Mouse (Mus musculus) midbrain, embryonic 15.5 days (tissue): ENCODE measurements at regions not wholly inside any gene's neighbourhood (a gene's known extent, or its start where the extent isn't known, plus 50 kb on each side); places are given as distances from the start of the nearest gene placed in this dataset.

Experiments used
- ATAC-seq: fragments of 200-750 bp; cut with Nextera tagmentation; replicated peaks from 2 replicates; pipeline ENCODE4 v1.8.0; 2017; ENCODE audit warnings: moderate TSS enrichment
- H3K27ac ChIP-seq: fragments of 300-500 bp; sonication (generic); 2 replicates; pipeline ENCODE4 v1.5.1; 2015; ENCODE audit warnings: mild to moderate bottlenecking, inconsistent platforms
- H3K27me3 ChIP-seq: fragments of 300-500 bp; sonication (generic); replicated peaks from 2 replicates; pipeline ENCODE4 v1.6.1; 2015; ENCODE audit warnings: inconsistent platforms
- H3K36me3 ChIP-seq: fragments of 300-500 bp; sonication (generic); replicated peaks from 2 replicates; pipeline ENCODE4 v1.6.1; 2015; ENCODE audit warnings: inconsistent platforms
- H3K4me1 ChIP-seq: fragments of 300-500 bp; sonication (generic); 2 replicates; pipeline ENCODE4 v1.6.1; 2015; ENCODE audit warnings: inconsistent platforms
- H3K4me2 ChIP-seq: fragments of 300-500 bp; sonication (generic); 2 replicates; pipeline ENCODE4 v1.6.1; 2015; ENCODE audit warnings: inconsistent platforms, mild to moderate bottlenecking, moderate library complexity
- H3K4me3 ChIP-seq: fragments of 300-500 bp; sonication (generic); 2 replicates; pipeline ENCODE4 v1.5.1; 2015; ENCODE audit warnings: mild to moderate bottlenecking, inconsistent platforms
- H3K9ac ChIP-seq: fragments of 300-500 bp; sonication (generic); 2 replicates; pipeline ENCODE4 v1.6.1; 2015; ENCODE audit warnings: mild to moderate bottlenecking, inconsistent platforms
- H3K9me3 ChIP-seq: fragments of 300-500 bp; sonication (generic); 2 replicates; pipeline ENCODE4 v1.6.1; 2016; ENCODE audit warnings: inconsistent platforms
- WGBS: fragments of 180-500 bp; shearing (Covaris S2); methylation state at CpG from one replicate; pipeline ENCODE4 v1.1.7; 2015; ENCODE audit warnings: mixed read lengths; 5-methylcytosine and 5-hydroxymethylcytosine counted together

GRCm38 (mm10) chr17:15180223-15180860 lies 139.0 kb upstream of the Gm3448 start:
- Histone ChIP-seq H3K27me3 (no peaks in the 10 kb centered on the region; the same call in 1 of the 2 replicates), H3K9ac (peak overlapping the region; percentile 13; the same call in 1 of the 2 replicates), H3K36me3 (no peaks in the 10 kb centered on the region), H3K4me2 (no peak overlapping the region), H3K27ac (no peak overlapping the region), H3K4me1 (peaks cover 25% of the 10 kb centered on the region), H3K4me3 (no peak overlapping the region), H3K9me3 (no peaks in the 10 kb centered on the region)
- WGBS: 20% methylated on average over 10 of the region's 10 CpGs
- ATAC-seq: no peak; the same call in 1 of the 2 replicates

DNA sequence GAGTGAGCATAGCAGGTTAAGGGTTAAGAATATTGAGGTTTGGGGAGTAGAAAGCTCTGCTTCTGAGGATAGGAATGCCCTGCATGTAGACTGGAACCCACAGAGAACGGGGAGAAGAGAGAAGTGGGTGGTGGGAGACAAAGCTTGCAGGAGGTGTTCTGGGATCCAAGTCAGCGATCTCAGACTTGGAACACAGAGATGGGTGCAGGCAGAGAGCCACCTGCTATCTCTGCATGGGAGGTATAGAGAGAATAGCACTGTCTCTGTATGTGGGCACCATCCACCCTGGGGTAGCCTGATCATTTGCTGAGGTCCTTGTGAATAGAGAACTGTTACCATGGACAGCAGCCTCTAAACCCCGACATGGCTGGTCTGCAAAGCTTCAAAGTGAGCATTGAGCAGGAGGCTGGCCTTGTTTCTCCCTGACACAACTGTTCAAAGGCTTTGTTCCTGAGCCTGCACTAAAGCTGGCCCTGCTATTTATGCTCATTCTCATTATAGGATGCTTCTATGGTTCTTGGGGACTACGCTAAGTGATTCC lies 138.1 kb upstream of the Gm3448 start:
- no peak for ATAC-seq
- Histone ChIP-seq H3K4me2 (no peak overlapping the region), H3K27ac (0 out of 2 replicates have a peak overlapping the region, but pooled peaks have one; percentile 5), H3K27me3 (no peaks in the 10 kb centered on the region; the same call in 1 of the 2 replicates), H3K36me3 (no peaks in the 10 kb centered on the region), H3K9me3 (no peaks in the 10 kb centered on the region), H3K4me1 (peaks cover 20% of the 10 kb centered on the region), H3K9ac (no peak overlapping the region), H3K4me3 (no peak overlapping the region)
- 50% methylated on average over 4 of the region's 4 CpGs for WGBS

DNA sequence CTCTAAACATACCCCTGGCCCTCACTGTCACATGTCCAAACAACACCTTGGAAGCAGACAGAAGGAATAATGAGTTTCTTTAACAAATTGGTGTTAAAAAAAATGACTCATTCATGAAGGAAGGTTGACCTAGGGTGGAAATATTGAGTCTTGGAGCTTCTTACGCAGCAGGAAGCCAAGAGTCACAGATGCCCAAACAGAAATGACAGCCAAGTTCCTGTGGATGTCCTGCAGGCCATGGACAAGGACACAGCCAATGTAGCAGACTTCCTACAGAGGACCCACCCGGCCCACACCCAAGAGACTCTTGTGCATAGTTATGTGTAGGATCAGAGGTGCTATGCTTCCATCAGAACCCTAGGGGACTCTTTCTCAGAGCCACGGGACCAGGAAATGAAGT lies 136.1 kb upstream of the Gm3448 start:
- ATAC-seq: no peak
- Histone ChIP-seq H3K9ac (no peak overlapping the region), H3K27ac (no peak overlapping the region), H3K4me2 (no peak overlapping the region), H3K27me3 (no peaks in the 10 kb centered on the region), H3K9me3 (no peaks in the 10 kb centered on the region), H3K4me3 (no peak overlapping the region), H3K36me3 (no peaks in the 10 kb centered on the region), H3K4me1 (peaks cover 20% of the 10 kb centered on the region)
- 89% methylated on average over 3 of the region's 3 CpGs for WGBS

DNA sequence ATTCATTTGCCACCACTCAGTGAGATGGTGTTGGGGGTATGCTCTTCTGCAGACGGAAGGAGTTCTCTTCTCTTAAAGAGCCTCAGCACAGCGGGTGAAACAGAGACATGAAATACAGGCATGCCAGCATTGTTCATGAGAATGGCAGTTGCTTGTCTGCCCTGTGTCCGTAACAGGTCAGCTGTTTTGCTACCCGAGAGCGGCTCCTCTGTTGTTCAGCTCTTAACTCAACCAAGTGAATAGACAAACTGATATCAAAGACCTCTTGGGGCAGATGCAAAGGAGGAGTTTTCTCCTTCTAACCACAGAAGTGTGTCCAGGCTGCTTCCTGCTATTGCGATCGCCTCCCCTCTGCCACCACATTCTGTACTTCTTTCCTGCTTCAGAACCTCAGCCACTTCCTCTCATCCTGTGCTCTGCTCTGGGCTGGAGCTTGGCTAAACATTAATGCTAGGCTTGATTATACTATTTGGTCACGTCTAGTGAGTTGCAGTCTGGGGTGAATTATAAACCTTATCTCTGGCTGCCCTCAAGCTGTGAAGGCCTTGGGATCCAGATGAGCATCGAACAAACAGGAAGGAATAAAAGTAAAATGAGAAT lies 133.1 kb upstream of the Gm3448 start:
- Histone ChIP-seq H3K4me1 (peaks cover under 1% of the 10 kb centered on the region; the same call in 1 of the 2 replicates), H3K4me3 (no peak overlapping the region), H3K27me3 (no peaks in the 10 kb centered on the region), H3K9ac (no peak overlapping the region), H3K9me3 (no peaks in the 10 kb centered on the region), H3K27ac (no peak overlapping the region), H3K4me2 (no peak overlapping the region), H3K36me3 (no peaks in the 10 kb centered on the region)
- no peak for ATAC-seq
- WGBS: 58% methylated on average over 9 of the region's 9 CpGs

GRCm38 (mm10) chr17:15167927-15168326 lies 126.6 kb upstream of the Gm3448 start:
- Histone ChIP-seq H3K27ac (no peak overlapping the region), H3K4me2 (no peak overlapping the region), H3K4me1 (no peaks in the 10 kb centered on the region), H3K36me3 (no peaks in the 10 kb centered on the region), H3K27me3 (no peaks in the 10 kb centered on the region), H3K9ac (no peak overlapping the region), H3K4me3 (no peak overlapping the region), H3K9me3 (no peaks in the 10 kb centered on the region)
- no peak for ATAC-seq
- 88% methylated on average over 3 of the region's 3 CpGs for WGBS

DNA sequence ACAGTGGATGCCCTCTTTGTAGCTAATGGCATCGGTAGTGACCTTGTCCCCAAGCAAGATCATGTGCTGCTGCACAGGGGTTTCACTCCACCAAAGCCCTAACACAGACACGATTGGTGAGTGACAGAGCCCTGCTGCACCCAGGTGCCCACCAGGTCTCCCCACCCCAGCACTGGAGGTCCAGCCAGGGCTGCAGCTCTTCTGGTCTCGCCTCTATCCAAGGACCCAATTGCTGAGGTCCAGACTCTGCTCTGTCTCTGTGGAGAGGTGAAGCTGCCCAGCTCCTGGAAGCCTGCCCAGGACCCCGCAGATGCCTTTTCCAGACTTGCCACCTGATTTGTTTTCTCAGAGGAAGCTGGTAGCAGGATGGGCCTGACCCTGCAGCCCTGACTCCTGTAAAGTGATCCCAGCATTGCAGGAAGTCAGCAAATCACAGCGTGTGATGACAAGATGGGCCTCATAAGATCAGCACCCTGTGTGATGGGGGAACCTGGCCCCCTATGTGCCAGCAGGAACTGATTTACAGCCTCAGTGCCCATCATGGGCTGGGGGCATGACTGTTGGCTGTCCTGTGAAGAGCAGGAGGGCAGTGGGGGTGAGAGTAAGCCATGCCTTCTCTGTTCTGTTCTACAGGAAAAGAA lies 116.5 kb upstream of the Gm3448 start:
- 95% methylated on average over 5 of the region's 5 CpGs for WGBS
- Histone ChIP-seq H3K27ac (no peak overlapping the region), H3K9ac (no peak overlapping the region), H3K4me3 (no peak overlapping the region), H3K9me3 (no peaks in the 10 kb centered on the region), H3K27me3 (no peaks in the 10 kb centered on the region), H3K36me3 (no peaks in the 10 kb centered on the region), H3K4me2 (no peak overlapping the region), H3K4me1 (no peaks in the 10 kb centered on the region)
- ATAC-seq: no peak

DNA sequence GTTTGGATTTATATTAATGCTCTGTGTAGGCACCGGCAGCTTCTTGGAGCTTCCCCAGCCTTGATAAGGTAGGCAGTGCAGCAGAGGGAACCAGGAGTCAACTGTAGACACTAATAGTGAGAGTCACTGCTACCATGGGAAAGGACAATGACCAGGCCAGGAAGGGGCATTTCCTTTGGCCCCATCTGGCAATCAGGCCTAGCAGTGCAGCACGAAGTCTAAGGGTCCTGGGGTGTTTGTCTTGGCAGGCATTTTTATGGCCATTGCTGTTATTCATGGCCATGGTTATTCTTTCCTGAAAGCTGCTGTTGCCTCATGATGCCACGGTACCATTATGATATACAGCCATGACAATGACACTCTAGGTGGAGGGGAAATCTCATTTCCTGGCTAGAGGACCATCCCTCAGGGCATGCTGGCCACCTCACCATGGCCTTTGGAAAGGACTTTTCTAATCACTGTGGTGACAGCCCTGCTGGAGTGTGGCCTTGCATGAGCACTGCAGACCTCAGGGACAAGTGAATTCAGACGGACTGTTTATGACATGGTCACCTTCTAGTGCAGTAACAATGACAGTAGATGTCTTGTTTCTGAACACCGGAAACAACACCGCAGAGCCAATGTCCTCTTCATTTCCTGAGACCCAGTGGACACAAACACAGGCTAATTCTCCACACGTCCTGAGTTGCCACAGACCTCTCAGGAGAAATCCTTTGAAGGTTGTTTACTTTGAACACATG lies 111.8 kb upstream of the Gm3448 start:
- H3K9me3 ChIP-seq: no peaks in the 10 kb centered on the region
- H3K4me1 ChIP-seq: no peaks in the 10 kb centered on the region
- no peaks in the 10 kb centered on the region for H3K36me3 ChIP-seq
- no peak overlapping the region for H3K27ac ChIP-seq
- 83% methylated on average over 7 of the region's 7 CpGs for WGBS
- no peak for ATAC-seq
- H3K9ac ChIP-seq: no peak overlapping the region
- H3K4me3 ChIP-seq: no peak overlapping the region
- no peaks in the 10 kb centered on the region for H3K27me3 ChIP-seq
- H3K4me2 ChIP-seq: no peak overlapping the region

DNA sequence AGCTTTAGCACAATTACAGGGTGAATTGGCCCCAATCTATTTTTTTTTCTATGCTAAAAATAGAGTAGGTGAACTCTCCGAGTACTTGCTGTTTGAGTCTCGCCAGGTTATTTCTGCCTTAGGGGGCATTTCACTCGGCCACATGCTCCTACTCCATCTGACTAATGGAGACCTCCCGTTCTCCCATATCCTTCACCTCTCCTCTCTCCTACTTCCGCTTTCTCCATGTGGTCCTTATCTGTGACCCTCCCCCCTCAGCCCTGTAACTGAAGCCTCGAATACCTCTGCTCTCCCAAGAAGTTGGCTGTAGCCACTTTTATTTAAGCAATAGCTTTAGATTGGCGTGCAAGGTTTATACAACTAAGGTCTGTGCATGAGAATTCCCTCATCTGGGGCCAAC lies 111.1 kb upstream of the Gm3448 start:
- no peak overlapping the region for H3K4me3 ChIP-seq
- no peak overlapping the region for H3K27ac ChIP-seq
- WGBS: 81% methylated on average over 7 of the region's 7 CpGs
- no peak overlapping the region for H3K9ac ChIP-seq
- ATAC-seq: no peak
- no peaks in the 10 kb centered on the region for H3K4me1 ChIP-seq
- H3K9me3 ChIP-seq: no peaks in the 10 kb centered on the region
- no peak overlapping the region for H3K4me2 ChIP-seq
- H3K27me3 ChIP-seq: no peaks in the 10 kb centered on the region
- no peaks in the 10 kb centered on the region for H3K36me3 ChIP-seq

GRCm38 (mm10) chr17:15151695-15152094 lies 110.4 kb upstream of the Gm3448 start:
- no peaks in the 10 kb centered on the region for H3K9me3 ChIP-seq
- no peak for ATAC-seq
- H3K4me3 ChIP-seq: no peak overlapping the region
- H3K9ac ChIP-seq: no peak overlapping the region
- H3K4me1 ChIP-seq: no peaks in the 10 kb centered on the region
- no peak overlapping the region for H3K27ac ChIP-seq
- 77% methylated on average over 3 of the region's 3 CpGs for WGBS
- H3K27me3 ChIP-seq: no peaks in the 10 kb centered on the region
- H3K36me3 ChIP-seq: no peaks in the 10 kb centered on the region
- H3K4me2 ChIP-seq: no peak overlapping the region

DNA sequence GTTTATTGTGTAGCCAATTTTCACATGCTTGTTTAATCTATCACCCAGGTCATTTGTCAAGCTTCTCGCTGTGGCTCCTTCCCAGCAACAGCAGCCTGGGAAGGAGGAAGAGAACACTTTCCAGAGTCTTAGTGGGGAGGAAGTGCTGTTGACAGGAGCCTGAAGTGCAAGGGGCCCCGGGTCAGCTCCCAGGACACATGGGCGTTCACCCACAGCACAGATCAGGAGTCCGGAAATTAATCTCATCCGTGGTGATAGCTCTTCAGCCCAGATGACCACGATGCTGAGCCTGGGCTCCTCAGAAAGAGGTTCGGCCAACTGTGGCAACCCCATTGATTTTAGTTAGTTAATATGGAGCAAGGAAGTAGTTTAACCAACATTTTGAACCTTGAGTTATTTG lies 105.3 kb upstream of the Gm3448 start:
- H3K4me2 ChIP-seq: no peak overlapping the region
- H3K36me3 ChIP-seq: no peaks in the 10 kb centered on the region
- no peaks in the 10 kb centered on the region for H3K9me3 ChIP-seq
- H3K4me1 ChIP-seq: no peaks in the 10 kb centered on the region
- WGBS: 75% methylated on average over 7 of the region's 7 CpGs
- H3K27ac ChIP-seq: no peak overlapping the region
- no peak for ATAC-seq
- H3K4me3 ChIP-seq: no peak overlapping the region
- H3K9ac ChIP-seq: no peak overlapping the region
- no peaks in the 10 kb centered on the region for H3K27me3 ChIP-seq

DNA sequence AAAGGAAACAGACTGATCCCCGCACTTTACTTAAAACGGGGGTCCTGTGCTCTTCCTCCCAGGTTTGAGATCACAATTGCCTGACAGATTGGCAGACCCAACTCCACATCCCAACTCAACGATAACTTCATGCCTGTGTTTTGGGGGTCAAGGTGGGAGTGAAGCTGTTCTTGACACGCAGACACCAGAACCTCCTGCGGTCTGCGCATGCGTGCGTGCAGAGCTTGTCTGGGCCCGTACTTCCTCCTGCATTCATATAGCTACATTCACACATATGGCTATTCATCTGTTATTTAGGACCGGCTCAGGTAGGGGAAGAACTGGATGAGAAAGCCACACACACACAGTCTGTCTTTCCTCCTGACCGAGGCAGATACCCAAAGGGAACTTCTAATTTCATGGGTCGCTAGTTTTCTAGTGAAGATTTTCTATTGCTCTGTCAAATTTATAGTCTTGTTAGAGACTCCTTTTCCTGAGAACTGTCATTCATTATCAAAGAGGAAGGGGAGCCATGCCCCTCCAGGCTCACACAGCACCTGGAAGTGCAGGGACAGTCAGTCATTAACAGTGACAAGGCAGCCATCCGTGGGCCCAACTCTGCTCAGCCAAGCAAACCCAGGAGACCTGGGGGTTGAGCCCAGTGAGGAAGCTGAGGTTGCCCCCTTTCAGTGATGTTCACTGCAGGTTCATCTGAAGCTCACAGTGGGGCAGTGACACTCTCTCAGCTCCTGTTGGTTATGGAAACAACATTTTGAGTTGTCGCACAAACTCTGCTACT lies 104.0 kb upstream of the Gm3448 start:
- no peak overlapping the region for H3K4me2 ChIP-seq
- no peaks in the 10 kb centered on the region for H3K36me3 ChIP-seq
- H3K4me3 ChIP-seq: no peak overlapping the region
- no peak overlapping the region for H3K27ac ChIP-seq
- H3K9me3 ChIP-seq: no peaks in the 10 kb centered on the region
- 78% methylated on average over 14 of the region's 14 CpGs for WGBS
- no peak overlapping the region for H3K9ac ChIP-seq
- ATAC-seq: no peak
- H3K4me1 ChIP-seq: no peaks in the 10 kb centered on the region
- H3K27me3 ChIP-seq: no peaks in the 10 kb centered on the region

DNA sequence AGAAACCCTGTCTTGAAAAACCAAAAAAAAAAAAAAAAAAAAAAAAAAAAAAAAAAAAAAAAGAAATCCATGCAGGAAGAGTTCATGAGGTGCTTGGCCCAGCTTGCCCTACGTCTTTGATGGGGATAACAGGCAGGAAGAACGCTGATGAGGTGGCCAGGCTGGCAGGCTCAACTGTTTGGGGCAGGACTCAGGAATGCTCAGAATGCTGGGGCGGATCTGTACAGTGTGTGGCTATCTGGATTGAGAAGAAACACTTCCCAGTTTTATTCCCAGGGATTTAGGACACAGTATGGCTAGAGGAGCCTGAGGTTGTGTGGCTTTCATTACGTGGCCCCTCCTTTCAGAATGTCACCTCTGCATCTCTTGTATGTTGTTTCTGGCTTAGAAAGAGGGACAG lies 99.1 kb upstream of the Gm3448 start:
- WGBS: 80% methylated on average over 4 of the region's 4 CpGs
- H3K9ac ChIP-seq: no peak overlapping the region
- no peak overlapping the region for H3K27ac ChIP-seq
- no peaks in the 10 kb centered on the region for H3K9me3 ChIP-seq
- no peaks in the 10 kb centered on the region for H3K27me3 ChIP-seq
- no peak overlapping the region for H3K4me3 ChIP-seq
- no peak overlapping the region for H3K4me2 ChIP-seq
- ATAC-seq: no peak
- no peaks in the 10 kb centered on the region for H3K36me3 ChIP-seq
- H3K4me1 ChIP-seq: no peaks in the 10 kb centered on the region
